Mouse (Mus musculus) kidney, embryonic 14.5 days (tissue): ENCODE results near the gene Tlr3. TPM values are rescaled to one million over a fixed set of nuclear protein-coding genes. Genes with fewer than 3 reads are reported as not detected.
A peak's percentile ranks its signal among the peaks of the same experiment; 100 is the strongest.

Experiments
- ATAC-seq: fragments of 200-750 bp; cut with Nextera tagmentation; 2 replicates; pipeline ENCODE4 v1.8.0; 2017; ENCODE audit warnings: moderate number of reproducible peaks, mild to moderate bottlenecking, moderate TSS enrichment, moderate library complexity; ENCODE audit not compliant: low FRiP score, low TSS enrichment
- H3K27ac ChIP-seq: fragments of 300-500 bp; sonication (generic); 2 replicates; pipeline ENCODE4 v1.5.1; 2014; ENCODE audit warnings: low read depth, mild to moderate bottlenecking, low read length, moderate library complexity, mixed read lengths
- H3K27me3 ChIP-seq: fragments of 300-500 bp; sonication (generic); 2 replicates; pipeline ENCODE4 v1.6.1; 2014; ENCODE audit warnings: mild to moderate bottlenecking, low read length; ENCODE audit not compliant: control insufficient read depth, insufficient read depth
- H3K36me3 ChIP-seq: fragments of 300-500 bp; sonication (generic); 2 replicates; pipeline ENCODE4 v1.6.1; 2014; ENCODE audit warnings: low read length, mixed read lengths; ENCODE audit not compliant: control insufficient read depth, insufficient read depth
- H3K4me1 ChIP-seq: fragments of 300-500 bp; sonication (generic); 2 replicates; pipeline ENCODE4 v1.6.1; 2014; ENCODE audit warnings: low read length, mixed read lengths; ENCODE audit not compliant: control insufficient read depth, insufficient read depth
- H3K4me2 ChIP-seq: fragments of 300-500 bp; sonication (generic); replicated peaks from 2 replicates; pipeline ENCODE4 v1.6.1; 2014; ENCODE audit warnings: low read depth, mild to moderate bottlenecking, low read length
- H3K4me3 ChIP-seq: fragments of 300-500 bp; sonication (generic); 2 replicates; pipeline ENCODE4 v1.5.1; 2014; ENCODE audit warnings: mild to moderate bottlenecking, low read length
- H3K9ac ChIP-seq: fragments of 300-500 bp; sonication (generic); 2 replicates; pipeline ENCODE4 v1.6.1; 2014; ENCODE audit warnings: low read depth, mild to moderate bottlenecking, low read length, moderate library complexity
- H3K9me3 ChIP-seq: fragments of 300-500 bp; sonication (generic); 2 replicates; pipeline ENCODE4 v1.6.1; 2016; ENCODE audit warnings: low read length; ENCODE audit not compliant: control insufficient read depth
- WGBS: fragments of 180-500 bp; shearing (Covaris S2); extraction: QIAGEN DNeasy Blood & Tissue Kit; methylation state at CpG from one replicate; pipeline ENCODE4 v1.1.7; 2014; 5-methylcytosine and 5-hydroxymethylcytosine counted together
- polyA plus RNA-seq: library from polyadenylated mRNA; unstranded; fragments of >200 nt; fragmentation: Nextera tagmentation; extraction: Ambion mirVana; gene quantifications from 2 replicates; pipeline ENCODE4 v1.2.1, GENCODE M21; 2014

The Tlr3 gene
- polyA plus RNA-seq, 1 experiment from 2014 or later, result 3.8 TPM

- ATAC-seq, result peak; percentile 98
- Histone ChIP-seq H3K4me2 (peak overlapping the region; percentile 45), H3K4me3 (peak overlapping the region; percentile 40), H3K36me3 (no peaks in the 10 kb centered on the region), H3K4me1 (no peaks in the 10 kb centered on the region), H3K9ac (peak overlapping the region; percentile 28; the same call in 1 of the 2 replicates), H3K27ac (peak overlapping the region; percentile 74), H3K9me3 (no peaks in the 10 kb centered on the region), H3K27me3 (no peaks in the 10 kb centered on the region)
- WGBS, result 12% methylated on average over 18 of the region's 18 CpGs
These were observed 567 bp downstream of the Tlr3 start for GRCm38 (mm10) chr8:45410146-45410880.

GRCm38 (mm10) chr8:45409702-45410101 lies 1.2 kb downstream of the Tlr3 start:
- 59% methylated on average over 4 of the region's 4 CpGs for WGBS
- peak overlapping the region; percentile 74; the same call in 1 of the 2 replicates for H3K27ac ChIP-seq

GRCm38 (mm10) chr8:45383250-45383649 lies 27.6 kb downstream of the Tlr3 start:
- 41% methylated on average over 1 of the region's 1 CpGs for WGBS
- H3K36me3 ChIP-seq, result no peaks in the 10 kb centered on the region
- no peaks in the 10 kb centered on the region for H3K9me3 ChIP-seq
- H3K27ac ChIP-seq, result no peak overlapping the region
- H3K4me3 ChIP-seq, result no peak overlapping the region
- 0 out of 2 replicates have a peak, but pooled peaks cover 6% of the 10 kb centered on the region for H3K27me3 ChIP-seq
- no peak overlapping the region for H3K4me2 ChIP-seq
- no peak for ATAC-seq
- H3K9ac ChIP-seq, result no peak overlapping the region
- H3K4me1 ChIP-seq, result peaks cover 9% of the 10 kb centered on the region

More at GRCm38 (mm10) chr8:45409702-45410101, 1.2 kb downstream of the Tlr3 start:
- H3K27me3 ChIP-seq, result no peaks in the 10 kb centered on the region
- no peaks in the 10 kb centered on the region for H3K36me3 ChIP-seq
- no peaks in the 10 kb centered on the region for H3K4me1 ChIP-seq
- peak overlapping the region; percentile 40 for H3K4me3 ChIP-seq
- ATAC-seq, result no peak
- peak overlapping the region; percentile 45 for H3K4me2 ChIP-seq
- peak overlapping the region; percentile 28; the same call in 1 of the 2 replicates for H3K9ac ChIP-seq
- no peaks in the 10 kb centered on the region for H3K9me3 ChIP-seq

- ATAC-seq, result peak; percentile 70
- H3K4me3 ChIP-seq, result peak within 1 kb of the TSS; percentile 38
- no peaks in the 10 kb centered on the region for H3K36me3 ChIP-seq
- H3K9me3 ChIP-seq, result no peaks in the 10 kb centered on the region
- peaks cover 9% of the 10 kb centered on the region for H3K4me1 ChIP-seq
- 0 out of 2 replicates have a peak, but pooled peaks cover 6% of the 10 kb centered on the region for H3K27me3 ChIP-seq
- H3K9ac ChIP-seq, result peak within 1 kb of the TSS; percentile 28; the same call in 1 of the 2 replicates
- H3K27ac ChIP-seq, result no peak within 1 kb of the TSS
- peak within 1 kb of the TSS; percentile 83 for H3K4me2 ChIP-seq
- WGBS, result 3% methylated on average over 6 of the region's 6 CpGs
These were observed 28.9 kb downstream of the Tlr3 start, which contains the start of gene Fam149a for GRCm38 (mm10) chr8:45381963-45382347. Gene Fam149a (minus strand): TSS chr8:45382291.

GRCm38 (mm10) chr8:45381075-45381962 lies 29.6 kb downstream of the Tlr3 start:
- Histone ChIP-seq H3K4me3 (peak overlapping the region; percentile 38), H3K36me3 (no peaks in the 10 kb centered on the region), H3K4me1 (peaks cover 9% of the 10 kb centered on the region), H3K27me3 (0 out of 2 replicates have a peak, but pooled peaks cover 6% of the 10 kb centered on the region), H3K4me2 (peak overlapping the region; percentile 83), H3K9ac (peak overlapping the region; percentile 28; the same call in 1 of the 2 replicates), H3K9me3 (no peaks in the 10 kb centered on the region), H3K27ac (no peak overlapping the region)
- ATAC-seq, result peak; percentile 80
- WGBS, result 3% methylated on average over 38 of the region's 38 CpGs

GRCm38 (mm10) chr8:45380598-45380997 lies 30.3 kb downstream of the Tlr3 start:
- no peak overlapping the region for H3K27ac ChIP-seq
- 0 out of 2 replicates have a peak, but pooled peaks cover 6% of the 10 kb centered on the region for H3K27me3 ChIP-seq
- H3K9me3 ChIP-seq, result no peaks in the 10 kb centered on the region
- peak overlapping the region; percentile 38; the same call in 1 of the 2 replicates for H3K4me3 ChIP-seq
- ATAC-seq, result no peak
- H3K9ac ChIP-seq, result no peak overlapping the region
- no peaks in the 10 kb centered on the region for H3K36me3 ChIP-seq
- H3K4me1 ChIP-seq, result peaks cover 9% of the 10 kb centered on the region
- H3K4me2 ChIP-seq, result peak overlapping the region; percentile 83
- 31% methylated on average over 4 of the region's 4 CpGs for WGBS

- no peaks in the 10 kb centered on the region for H3K27me3 ChIP-seq
- no peak overlapping the region for H3K27ac ChIP-seq
- ATAC-seq, result no peak
- 78% methylated on average over 3 of the region's 3 CpGs for WGBS
- no peak overlapping the region for H3K4me2 ChIP-seq
- no peaks in the 10 kb centered on the region for H3K4me1 ChIP-seq
- H3K9me3 ChIP-seq, result no peaks in the 10 kb centered on the region
- H3K4me3 ChIP-seq, result no peak overlapping the region
- no peaks in the 10 kb centered on the region for H3K36me3 ChIP-seq
- no peak overlapping the region for H3K9ac ChIP-seq
These were observed 36.8 kb downstream of the Tlr3 start for GRCm38 (mm10) chr8:45374071-45374470.

GRCm38 (mm10) chr8:45367154-45367553 lies 43.7 kb downstream of the Tlr3 start:
- H3K4me2 ChIP-seq, result no peak overlapping the region
- 96% methylated on average over 1 of the region's 1 CpGs for WGBS
- H3K9me3 ChIP-seq, result no peaks in the 10 kb centered on the region
- H3K4me3 ChIP-seq, result no peak overlapping the region
- no peak overlapping the region for H3K9ac ChIP-seq
- no peaks in the 10 kb centered on the region for H3K36me3 ChIP-seq
- H3K27ac ChIP-seq, result no peak overlapping the region
- no peaks in the 10 kb centered on the region for H3K4me1 ChIP-seq
- no peak for ATAC-seq
- H3K27me3 ChIP-seq, result no peaks in the 10 kb centered on the region
